Mouse (Mus musculus) hindbrain, postnatal 0 days (tissue): ENCODE measurements around the gene Jade1. TPM values are rescaled to one million over a fixed set of nuclear protein-coding genes. Genes with fewer than 3 reads are reported as not detected.

ENCODE experiments used
- ATAC-seq: fragments of 200-750 bp; cut with Nextera tagmentation; 2 replicates; pipeline ENCODE4 v1.8.0; 2017; ENCODE audit warnings: mild to moderate bottlenecking, moderate TSS enrichment, moderate library complexity
- DNase-seq: peaks from one replicate; pipeline ENCODE4 v3.0.0-alpha.2; 2015; ENCODE audit warnings: low spot score
- H3K27ac ChIP-seq: fragments of 300-500 bp; sonication (generic); 2 replicates; pipeline ENCODE4 v1.5.1; 2014; ENCODE audit warnings: mild to moderate bottlenecking
- H3K27me3 ChIP-seq: fragments of 300-500 bp; sonication (generic); 2 replicates; pipeline ENCODE4 v1.6.1; 2014; ENCODE audit warnings: low read length, mixed read lengths; ENCODE audit not compliant: insufficient read depth
- H3K36me3 ChIP-seq: fragments of 300-500 bp; sonication (generic); 2 replicates; pipeline ENCODE4 v1.6.1; 2014; ENCODE audit warnings: low read length, mixed read lengths; ENCODE audit not compliant: insufficient read depth
- H3K4me1 ChIP-seq: fragments of 300-500 bp; sonication (generic); 2 replicates; pipeline ENCODE4 v1.6.1; 2014; ENCODE audit warnings: antibody characterized with exemption, low read length, mixed read lengths; ENCODE audit not compliant: insufficient read depth
- H3K4me2 ChIP-seq: fragments of 300-500 bp; sonication (generic); 2 replicates; pipeline ENCODE4 v1.6.1; 2014; ENCODE audit warnings: low read depth, mild to moderate bottlenecking, low read length, moderate library complexity, mixed read lengths
- H3K4me3 ChIP-seq: fragments of 300-500 bp; sonication (generic); 2 replicates; pipeline ENCODE4 v1.5.1; 2014; ENCODE audit warnings: low read length
- H3K9ac ChIP-seq: fragments of 300-500 bp; sonication (generic); replicated peaks from 2 replicates; pipeline ENCODE4 v1.6.1; 2014; ENCODE audit warnings: mild to moderate bottlenecking, low read length, moderate library complexity, mixed read lengths
- H3K9me3 ChIP-seq: fragments of 300-500 bp; sonication (generic); 2 replicates; pipeline ENCODE4 v1.6.1; 2016; ENCODE audit warnings: low read length, mixed read lengths
- CTCF ChIP-seq: IDR thresholded peaks from 2 replicates; pipeline ENCODE4 v1.5.1; 2016; ENCODE audit warnings: antibody characterized with exemption, control low read depth, low read depth
- WGBS: fragments of 180-500 bp; shearing (Covaris S2); extraction: QIAGEN DNeasy Blood & Tissue Kit; methylation state at CpG from one replicate; pipeline ENCODE4 v1.1.7; 2014; 5-methylcytosine and 5-hydroxymethylcytosine counted together
- polyA plus RNA-seq: library from polyadenylated mRNA; unstranded; fragments of >200 nt; fragmentation: Nextera tagmentation; extraction: Ambion mirVana; gene quantifications from 2 replicates; pipeline ENCODE4 v1.2.1, GENCODE M21; 2015
- total RNA-seq: library from RNA; depleted of rRNA; stranded (reverse); fragments of >200 nt; gene quantifications from 2 replicates; pipeline ENCODE4 v1.2.3, GENCODE M21; 2014

Gene Jade1
- total and polyA plus RNA-seq, 2 experiments from 2014 or later = 18.0 to 33.4 TPM

DNA sequence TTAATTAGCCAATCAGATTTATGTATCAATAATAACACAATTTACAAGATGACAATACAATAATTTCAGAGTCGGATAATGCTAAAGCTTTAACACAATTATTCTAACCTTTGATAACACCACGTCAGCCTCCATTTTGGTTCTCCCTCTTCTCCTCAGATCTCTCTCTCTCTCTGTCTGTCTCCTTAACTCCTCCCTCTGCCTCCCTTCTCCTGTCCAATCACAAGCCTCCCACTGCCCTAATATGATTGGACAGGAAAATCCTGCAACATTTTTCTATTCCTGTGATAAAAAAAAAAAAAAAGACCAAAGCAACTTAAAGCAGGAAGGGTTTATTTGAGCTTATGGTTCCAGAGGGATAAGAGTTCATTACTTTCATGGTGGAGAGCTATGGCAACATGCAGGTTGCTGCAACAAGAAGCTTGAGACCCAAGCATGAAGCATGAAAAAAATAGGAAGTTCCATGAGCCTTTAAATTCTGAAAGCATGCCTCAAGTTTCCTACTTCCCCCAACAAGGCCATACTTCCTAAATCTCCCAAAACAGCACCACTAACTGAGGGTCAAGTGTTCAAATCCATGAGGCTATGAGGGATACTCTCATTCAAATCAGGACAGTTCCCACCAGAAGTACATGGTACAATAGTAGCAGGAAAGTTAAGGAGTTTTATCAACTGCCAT is 27.1 kb upstream of the Jade1 start:
- H3K27me3 ChIP-seq = no peaks in the 10 kb centered on the region
- no peak overlapping the region for H3K4me3 ChIP-seq
- H3K4me1 ChIP-seq = no peaks in the 10 kb centered on the region
- DNase-seq = no peak
- no peak overlapping the region for H3K27ac ChIP-seq
- peaks cover 5% of the 10 kb centered on the region; the same call in 1 of the 2 replicates for H3K9me3 ChIP-seq
- 95% methylated on average over 2 of the region's 2 CpGs for WGBS
- H3K9ac ChIP-seq = no peak overlapping the region
- TF ChIP-seq CTCF = no peak
- no peak for ATAC-seq
- no peak overlapping the region for H3K4me2 ChIP-seq
- no peaks in the 10 kb centered on the region for H3K36me3 ChIP-seq

DNA sequence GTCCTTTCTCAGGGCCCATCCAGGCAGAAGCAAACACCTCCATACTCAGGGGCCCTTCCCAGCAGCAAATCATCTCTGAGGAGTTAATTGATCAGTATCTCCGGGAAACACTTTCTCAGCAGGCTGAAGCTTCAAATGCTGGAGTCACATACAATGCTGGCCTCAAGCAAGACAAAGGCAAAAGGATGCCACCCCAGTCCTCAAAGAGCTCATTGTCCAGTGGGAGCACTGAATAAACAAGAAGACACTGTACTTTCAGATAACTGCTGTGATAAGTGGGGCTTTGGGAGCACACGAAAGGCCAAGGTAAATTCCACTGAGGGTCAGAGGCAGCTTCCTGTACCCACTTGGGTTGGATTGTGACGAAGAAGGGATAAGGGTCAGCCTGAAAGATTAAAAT is 25.4 kb upstream of the Jade1 start:
- no peaks in the 10 kb centered on the region for H3K27me3 ChIP-seq
- no peak overlapping the region for H3K27ac ChIP-seq
- no peaks in the 10 kb centered on the region for H3K4me1 ChIP-seq
- H3K4me3 ChIP-seq = no peak overlapping the region
- 57% methylated on average over 3 of the region's 3 CpGs for WGBS
- no peak overlapping the region for H3K9ac ChIP-seq
- ATAC-seq (no peak), DNase-seq (no peak)
- no peak overlapping the region for H3K4me2 ChIP-seq
- H3K36me3 ChIP-seq = no peaks in the 10 kb centered on the region
- no peak for TF ChIP-seq CTCF
- peaks cover 4% of the 10 kb centered on the region; the same call in 1 of the 2 replicates for H3K9me3 ChIP-seq

DNA sequence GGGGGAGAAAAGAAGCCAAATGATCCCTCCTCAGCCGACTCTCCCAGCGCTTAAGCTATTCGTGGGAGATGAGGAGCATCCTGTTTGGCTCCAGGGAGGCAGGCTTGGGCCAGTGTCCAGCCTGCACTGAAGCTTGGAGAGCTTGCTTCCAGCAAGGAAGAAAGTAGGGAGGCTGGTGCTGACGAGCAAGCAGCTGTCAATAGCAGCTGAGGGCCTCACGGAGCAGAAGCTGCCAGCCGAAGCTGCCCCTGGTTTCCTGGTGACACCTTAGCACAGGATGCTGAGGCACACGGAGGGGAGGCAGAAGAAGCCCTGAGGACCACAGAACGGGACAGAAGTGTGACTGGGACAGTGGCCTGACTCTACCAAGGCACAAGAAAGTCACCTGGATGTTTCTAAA is 24.0 kb upstream of the Jade1 start:
- H3K36me3 ChIP-seq = no peaks in the 10 kb centered on the region
- no peak overlapping the region for H3K9ac ChIP-seq
- no peak overlapping the region for H3K4me3 ChIP-seq
- H3K4me2 ChIP-seq = no peak overlapping the region
- TF ChIP-seq CTCF = no peak
- no peaks in the 10 kb centered on the region for H3K27me3 ChIP-seq
- DNase-seq (peak; percentile 14), ATAC-seq (no peak)
- no peaks in the 10 kb centered on the region for H3K9me3 ChIP-seq
- no peaks in the 10 kb centered on the region for H3K4me1 ChIP-seq
- H3K27ac ChIP-seq = no peak overlapping the region
- WGBS = 37% methylated on average over 8 of the region's 8 CpGs

DNA sequence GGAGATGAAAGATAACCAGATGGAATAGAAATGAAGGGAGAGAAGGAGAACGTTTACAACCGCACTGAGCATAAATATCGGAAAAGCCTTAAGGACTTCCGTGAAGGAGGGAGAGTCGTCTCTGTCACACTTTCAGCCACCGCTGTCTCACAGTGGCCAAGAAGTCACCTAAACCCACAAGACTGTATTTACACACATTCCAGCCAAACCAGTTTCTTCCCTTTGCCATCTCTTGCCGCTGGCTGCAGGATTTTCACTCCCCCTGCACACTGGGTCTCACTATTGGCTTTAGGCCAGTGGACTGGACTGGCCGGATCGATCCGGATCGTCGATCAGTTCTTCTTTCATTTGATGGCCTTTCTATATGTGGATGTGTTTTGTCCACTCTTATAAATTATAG is 23.4 kb upstream of the Jade1 start:
- Histone ChIP-seq H3K4me3 (no peak overlapping the region), H3K9me3 (no peaks in the 10 kb centered on the region), H3K27me3 (no peaks in the 10 kb centered on the region), H3K4me1 (no peaks in the 10 kb centered on the region), H3K27ac (no peak overlapping the region), H3K9ac (no peak overlapping the region), H3K4me2 (no peak overlapping the region), H3K36me3 (no peaks in the 10 kb centered on the region)
- no peak for TF ChIP-seq CTCF
- WGBS = 81% methylated on average over 12 of the region's 12 CpGs
- ATAC-seq (no peak), DNase-seq (no peak)

DNA sequence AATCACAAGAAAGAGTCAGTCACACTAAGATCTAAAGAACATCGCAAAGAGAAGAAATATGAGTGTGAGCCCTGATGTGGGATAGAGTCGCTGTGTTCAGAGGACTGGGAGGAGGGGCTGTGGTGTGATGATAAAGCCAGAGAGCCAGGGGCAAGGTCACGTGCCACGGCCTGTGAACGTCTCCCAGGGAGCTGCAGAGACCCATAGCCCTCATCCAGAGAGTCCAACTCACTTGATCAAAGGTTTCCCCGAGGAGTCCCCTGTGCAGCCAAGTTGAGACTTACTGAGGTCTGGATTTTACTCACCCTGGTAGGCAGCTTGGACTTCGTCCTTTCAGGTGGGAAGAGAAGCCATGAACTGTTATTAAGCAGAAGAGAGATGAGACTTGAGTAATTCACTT is 21.9 kb upstream of the Jade1 start:
- Histone ChIP-seq H3K36me3 (no peaks in the 10 kb centered on the region), H3K4me2 (no peak overlapping the region), H3K9ac (no peak overlapping the region), H3K9me3 (no peaks in the 10 kb centered on the region), H3K27ac (no peak overlapping the region), H3K27me3 (no peaks in the 10 kb centered on the region), H3K4me1 (no peaks in the 10 kb centered on the region), H3K4me3 (no peak overlapping the region)
- 54% methylated on average over 7 of the region's 7 CpGs for WGBS
- DNase-seq (no peak), ATAC-seq (no peak)
- TF ChIP-seq CTCF = no peak

DNA sequence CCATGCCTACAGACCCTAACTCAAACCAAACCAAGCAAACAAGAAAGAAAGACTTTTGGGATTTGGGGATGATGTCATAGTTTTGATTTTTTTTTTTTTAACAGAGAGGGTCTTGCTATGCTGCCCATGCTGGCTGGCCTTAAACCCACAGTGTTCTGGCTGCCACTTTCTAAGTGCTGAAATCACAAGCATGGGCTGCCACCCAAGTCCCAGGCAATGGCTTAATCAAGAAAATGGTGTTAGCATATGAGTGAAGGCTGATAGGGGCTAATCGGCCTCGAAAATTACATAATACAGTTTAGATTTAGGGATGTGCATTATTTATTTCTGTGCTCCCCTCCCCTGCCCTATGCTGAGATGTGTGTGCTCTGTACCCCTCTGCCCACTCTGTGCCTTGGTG is 17.6 kb upstream of the Jade1 start:
- 81% methylated on average over 2 of the region's 2 CpGs for WGBS
- Histone ChIP-seq H3K4me3 (no peak overlapping the region), H3K36me3 (no peaks in the 10 kb centered on the region), H3K4me1 (no peaks in the 10 kb centered on the region), H3K9ac (no peak overlapping the region), H3K27ac (no peak overlapping the region), H3K9me3 (no peaks in the 10 kb centered on the region), H3K27me3 (no peaks in the 10 kb centered on the region), H3K4me2 (no peak overlapping the region)
- DNase-seq = no peak
- no peak for TF ChIP-seq CTCF
- no peak for ATAC-seq

DNA sequence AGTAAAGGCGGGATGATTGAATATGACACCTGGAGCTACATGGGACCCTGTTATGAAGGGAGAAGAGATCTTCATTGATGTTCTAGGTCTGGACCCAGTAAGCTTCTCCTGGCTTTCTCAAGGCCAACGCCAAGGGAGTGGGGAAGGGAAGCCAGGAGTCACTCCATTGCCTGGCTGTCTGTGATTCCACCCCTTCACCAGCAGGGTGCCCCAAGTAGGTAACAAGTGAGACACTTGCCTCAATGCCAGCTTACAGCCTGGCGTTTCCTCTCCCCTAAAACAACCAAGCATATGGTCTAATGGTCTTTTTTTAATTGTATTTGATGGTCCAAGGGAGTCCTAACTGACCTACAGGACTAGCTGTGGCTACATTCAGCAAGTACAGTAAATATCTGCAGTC is 14.2 kb upstream of the Jade1 start:
- Histone ChIP-seq H3K27ac (no peak overlapping the region), H3K36me3 (no peaks in the 10 kb centered on the region), H3K9me3 (no peaks in the 10 kb centered on the region), H3K27me3 (no peaks in the 10 kb centered on the region), H3K4me2 (no peak overlapping the region), H3K4me3 (no peak overlapping the region), H3K9ac (no peak overlapping the region), H3K4me1 (0 out of 2 replicates have a peak, but pooled peaks cover 6% of the 10 kb centered on the region)
- DNase-seq (no peak), ATAC-seq (no peak)
- 84% methylated on average over 3 of the region's 3 CpGs for WGBS
- TF ChIP-seq CTCF = peak; percentile 38
